Mouse (Mus musculus) right cerebral cortex, postnatal 10 days (tissue): ENCODE measurements around the gene Serping1.
"Not testable (repeated sequence)": the region's sequence is repeated elsewhere in the genome, so short reads cannot be mapped to it uniquely, and the experiment has no call there.

ENCODE experiments used
- DNase-seq, 2 experiments: peaks; one replicate each; pipeline ENCODE4 v3.0.0; 2021; ENCODE audit warnings: low spot score in 2 of 2

The Serping1 gene

GRCm38 (mm10) chr2:84775241-84775640 lies at the start of gene Serping1:
TSS of gene Serping1 (minus strand) at chr2:84775444.
- no peak for DNase-seq

GRCm38 (mm10) chr2:84823237-84823636 lies 48.0 kb upstream of the Serping1 start:
- DNase-seq, result peak in 1 of 2 experiments; percentile 39

- DNase-seq, result no peak
Observed at GRCm38 (mm10) chr2:84822552-84822951, 47.3 kb upstream of the Serping1 start, which contains the start of gene Smtnl1. TSS of gene Smtnl1 (minus strand) at chr2:84822652.

DNA sequence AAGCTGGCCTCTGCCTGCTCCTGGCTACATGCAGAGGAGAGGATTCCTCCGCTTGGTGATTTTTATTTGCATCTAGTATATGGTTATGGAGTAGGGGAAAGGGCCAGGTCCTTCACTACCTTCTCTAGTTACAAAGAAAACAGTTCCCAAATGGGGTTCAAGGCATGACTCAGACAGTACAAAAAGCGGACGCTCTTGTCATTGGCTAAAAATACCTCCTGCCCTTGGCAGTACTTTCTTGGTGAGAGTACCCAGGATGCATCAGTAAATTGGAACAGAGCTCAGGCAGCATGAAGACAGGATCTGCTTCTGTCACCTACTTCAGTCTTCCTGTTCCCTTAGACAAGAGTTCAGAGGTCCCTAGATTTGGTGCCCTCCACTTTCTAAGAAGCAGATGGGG lies 44.6 kb upstream of the Serping1 start:
- no peak for DNase-seq

DNA sequence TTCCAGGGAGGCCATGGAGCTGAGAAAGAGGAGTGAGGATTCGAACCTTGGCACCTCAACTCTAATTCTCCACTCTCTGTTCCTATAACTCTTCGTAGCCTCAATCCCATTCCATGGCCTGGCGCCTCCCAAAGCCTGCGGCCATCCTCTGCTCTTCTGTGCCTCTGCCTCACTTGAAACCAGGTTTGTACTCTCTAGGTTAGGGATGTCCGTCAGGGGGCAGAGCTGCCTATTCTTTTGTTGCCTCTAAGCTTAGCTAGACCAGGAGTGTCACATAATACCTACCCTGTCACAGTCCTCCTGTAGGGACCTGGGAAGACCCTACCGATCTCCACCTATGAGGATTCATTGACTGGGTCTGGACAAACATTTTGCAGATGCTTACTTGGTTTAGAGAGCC lies 37.4 kb upstream of the Serping1 start:
- no peak for DNase-seq

DNA sequence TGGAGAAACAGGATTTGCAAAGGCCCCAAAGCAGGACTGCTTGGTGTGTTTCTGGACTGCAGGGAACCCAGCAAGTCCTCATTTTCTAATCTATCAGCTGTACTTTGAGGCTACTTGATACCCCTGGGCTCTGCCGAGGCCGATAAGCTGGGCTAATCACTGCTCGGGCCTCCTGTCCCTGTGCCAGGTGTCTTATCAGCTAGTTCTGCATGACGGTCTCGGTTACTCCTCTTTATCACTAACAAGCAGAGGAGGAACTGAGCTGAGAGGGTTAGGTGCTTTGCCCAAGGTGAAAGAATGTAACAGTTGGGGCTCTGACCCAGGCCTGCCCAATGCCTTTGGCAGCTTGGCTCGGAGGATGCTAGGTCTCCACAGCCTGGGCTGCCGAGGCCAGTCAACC lies 36.6 kb upstream of the Serping1 start:
- no peak for DNase-seq

DNA sequence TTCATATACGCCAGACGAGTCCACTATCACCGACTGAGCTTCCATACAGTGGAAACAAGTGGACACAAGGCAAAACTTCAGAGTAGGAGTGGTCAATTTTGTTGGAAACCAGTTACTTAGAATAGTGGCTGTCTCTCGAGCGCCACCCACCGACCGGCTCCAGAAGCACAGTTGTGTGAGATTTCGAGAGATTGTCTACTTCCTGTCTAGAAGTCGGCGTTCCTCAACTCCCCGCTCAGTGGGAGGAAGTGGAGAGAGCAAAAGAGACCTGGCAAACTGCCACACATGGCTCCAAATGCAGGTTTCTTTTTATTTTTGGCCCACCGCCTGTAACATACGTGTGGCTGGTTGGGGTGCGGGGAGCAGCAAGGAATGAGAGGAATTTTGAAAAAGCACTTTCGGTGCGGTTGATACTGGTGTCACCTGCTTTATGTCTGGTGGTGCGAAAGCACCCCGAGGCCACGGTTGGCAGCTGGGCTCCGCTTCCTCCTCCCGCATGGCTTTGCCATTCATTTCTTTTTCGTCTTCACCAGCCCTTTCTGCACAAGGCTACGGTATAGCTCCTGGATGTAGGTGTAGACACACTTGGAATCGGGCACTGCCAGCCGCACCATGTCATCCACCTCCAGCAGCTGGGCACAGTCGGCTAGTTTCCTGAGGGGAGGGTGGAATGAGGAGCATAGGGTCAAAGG lies 35.8 kb upstream of the Serping1 start:
- DNase-seq, result peak; percentile 87 to 91

GRCm38 (mm10) chr2:84810526-84810885 lies 35.3 kb upstream of the Serping1 start:
- DNase-seq, result no peak

DNA sequence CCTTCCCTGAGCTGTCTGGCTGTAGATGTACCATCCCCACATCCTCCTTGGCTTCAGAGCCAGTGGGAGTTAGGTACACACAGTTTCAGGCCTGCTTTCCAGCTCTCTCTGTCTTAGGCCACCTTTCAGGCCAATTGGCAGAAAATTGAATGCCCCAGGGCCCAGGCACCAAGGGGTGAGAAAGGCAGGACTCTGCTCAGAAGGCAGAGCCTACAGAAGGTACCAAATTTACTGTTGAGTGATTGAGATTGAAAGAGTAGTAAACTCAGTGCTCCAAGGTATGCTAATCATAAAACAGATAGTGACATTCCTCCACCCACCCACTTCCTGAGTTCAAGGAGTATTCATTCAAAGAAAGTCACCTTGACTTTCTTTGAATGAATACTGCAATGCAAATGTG lies 34.1 kb upstream of the Serping1 start:
- no peak for DNase-seq

DNA sequence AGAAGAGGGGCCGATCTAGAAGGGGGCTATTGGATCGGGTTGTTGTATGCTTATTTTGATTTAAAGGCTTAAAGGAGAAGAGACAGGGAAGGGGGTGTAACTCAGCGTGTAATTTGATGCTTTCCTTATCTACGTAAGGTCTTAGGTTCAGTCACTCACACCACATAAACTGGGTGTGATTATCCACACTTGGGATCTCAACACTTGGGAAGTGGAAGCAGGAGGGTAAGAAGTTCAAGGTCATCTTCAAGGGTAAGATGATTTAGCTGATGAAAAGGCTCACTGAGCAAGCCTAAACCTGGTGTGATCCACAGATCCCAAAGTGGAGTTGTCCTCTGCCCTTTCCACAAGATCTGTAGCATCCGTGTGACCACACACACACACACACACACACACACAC lies 31.3 kb upstream of the Serping1 start:
- no peak for DNase-seq

DNA sequence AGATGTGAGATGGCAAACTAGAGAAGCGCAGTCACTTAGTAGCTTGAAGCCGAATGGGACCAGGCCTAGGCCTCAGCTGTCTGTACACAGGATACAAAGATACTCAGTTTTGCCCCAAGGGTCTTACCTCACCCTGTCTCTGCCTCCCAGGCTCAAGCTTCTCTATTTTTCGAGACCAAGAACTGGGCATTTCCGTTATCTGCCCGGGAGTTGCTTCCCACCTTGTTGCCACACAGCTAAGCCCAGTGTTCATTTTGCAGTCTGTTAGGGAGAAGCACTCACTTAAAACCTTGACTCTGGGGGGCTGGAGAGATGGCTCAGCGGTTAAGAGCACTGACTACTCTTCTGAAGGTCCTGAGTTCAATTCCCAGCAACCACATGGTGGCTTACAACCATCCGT lies 28.7 kb upstream of the Serping1 start:
- no peak for DNase-seq

GRCm38 (mm10) chr2:84801223-84801622 lies 26.0 kb upstream of the Serping1 start:
- DNase-seq, result not testable (repeated sequence)

- no peak for DNase-seq
Observed at GRCm38 (mm10) chr2:84800304-84800703, 25.1 kb upstream of the Serping1 start.

DNA sequence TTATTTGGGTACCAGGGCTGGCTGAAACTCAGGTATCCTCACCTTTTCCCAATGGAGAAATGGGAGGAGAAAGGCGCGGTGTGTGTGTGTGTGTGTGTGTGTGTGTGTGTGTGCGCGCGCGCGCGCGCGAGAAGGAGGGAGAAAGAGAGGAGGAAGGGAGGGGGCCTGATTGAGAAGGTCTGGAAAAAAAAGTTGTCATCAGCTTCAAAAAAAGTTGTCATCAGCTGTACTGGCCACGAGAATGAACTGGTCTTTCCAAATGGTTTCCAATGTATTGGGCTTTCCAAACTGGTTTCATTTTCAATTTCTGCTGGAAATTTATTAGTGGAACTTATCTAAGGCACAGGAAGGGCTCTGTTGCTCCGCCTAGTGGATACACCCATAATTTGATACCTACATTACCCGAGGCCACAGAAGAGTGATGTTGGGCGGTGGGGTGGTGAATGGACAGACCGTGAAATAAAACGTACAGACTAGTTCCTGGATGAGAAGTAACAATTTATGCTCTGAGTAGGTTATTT lies 23.9 kb upstream of the Serping1 start:
- peak; percentile 61 for DNase-seq

DNA sequence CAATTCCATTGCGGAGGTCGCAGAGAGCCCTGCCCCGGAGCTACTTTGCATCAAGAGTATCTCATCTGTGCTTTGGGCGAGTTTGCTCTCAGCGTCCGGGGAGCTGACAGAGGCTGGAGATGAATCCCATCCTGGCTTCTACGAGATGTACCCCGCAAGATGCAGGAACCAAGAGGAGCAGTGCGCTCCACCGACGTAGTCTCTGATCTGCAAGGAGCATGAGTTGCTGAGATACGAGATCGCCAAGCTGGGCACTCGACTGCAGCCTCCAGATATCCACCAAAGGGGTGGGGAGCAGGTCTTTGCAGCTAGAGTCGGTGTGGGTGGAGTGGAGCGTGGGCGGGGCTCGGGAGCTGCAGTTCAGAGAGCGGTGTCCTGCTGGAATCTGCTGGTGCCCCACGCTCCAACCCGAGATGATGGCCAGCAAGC lies 23.3 kb upstream of the Serping1 start, which contains the start of gene Ube2l6:
Gene Ube2l6, plus strand, starts transcription at position 336 of the 429 bp plus-strand sequence.
- peak; percentile 68 to 77 for DNase-seq

DNA sequence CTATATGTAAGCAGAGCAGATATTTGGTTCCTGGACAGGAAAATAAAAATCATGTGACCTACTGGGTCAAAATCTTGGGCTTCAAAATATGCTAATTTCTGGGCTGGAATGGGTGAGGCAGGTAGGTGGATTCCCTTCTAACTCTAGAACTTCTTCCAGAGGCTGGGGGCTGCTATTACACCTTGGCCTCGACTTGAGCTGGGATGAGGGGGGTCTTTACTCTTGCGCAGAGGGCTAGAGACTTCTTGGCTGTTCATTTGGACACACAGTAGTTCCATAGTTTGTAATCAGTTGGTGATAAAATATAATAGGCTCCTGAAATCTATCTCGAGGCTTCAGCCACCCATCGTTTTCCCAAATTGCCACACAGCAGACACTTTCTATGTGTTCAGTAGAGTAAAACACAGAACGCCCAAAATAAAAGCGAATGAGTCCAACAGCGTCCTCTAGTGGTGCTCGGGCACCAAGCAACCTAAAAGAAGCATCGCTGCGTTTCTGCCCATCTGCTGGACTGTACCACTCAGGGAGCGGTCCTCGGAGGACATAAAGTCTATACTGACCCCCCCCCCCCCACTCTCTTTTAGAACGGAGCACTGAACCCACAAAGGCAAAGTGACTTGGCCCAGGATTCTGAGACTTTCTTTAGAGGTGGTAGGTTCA lies 22.7 kb upstream of the Serping1 start:
- peak; percentile 89 to 90 for DNase-seq

- DNase-seq, result no peak
Observed at GRCm38 (mm10) chr2:84793871-84794270, 18.6 kb upstream of the Serping1 start.

- DNase-seq, result no peak
Observed at GRCm38 (mm10) chr2:84793154-84793553, 17.9 kb upstream of the Serping1 start.

GRCm38 (mm10) chr2:84792516-84792915 lies 17.3 kb upstream of the Serping1 start:
- DNase-seq, result no peak

- no peak for DNase-seq
Observed at GRCm38 (mm10) chr2:84790418-84790817, 15.2 kb upstream of the Serping1 start.

GRCm38 (mm10) chr2:84788316-84788715 lies 13.1 kb upstream of the Serping1 start:
- no peak for DNase-seq

DNA sequence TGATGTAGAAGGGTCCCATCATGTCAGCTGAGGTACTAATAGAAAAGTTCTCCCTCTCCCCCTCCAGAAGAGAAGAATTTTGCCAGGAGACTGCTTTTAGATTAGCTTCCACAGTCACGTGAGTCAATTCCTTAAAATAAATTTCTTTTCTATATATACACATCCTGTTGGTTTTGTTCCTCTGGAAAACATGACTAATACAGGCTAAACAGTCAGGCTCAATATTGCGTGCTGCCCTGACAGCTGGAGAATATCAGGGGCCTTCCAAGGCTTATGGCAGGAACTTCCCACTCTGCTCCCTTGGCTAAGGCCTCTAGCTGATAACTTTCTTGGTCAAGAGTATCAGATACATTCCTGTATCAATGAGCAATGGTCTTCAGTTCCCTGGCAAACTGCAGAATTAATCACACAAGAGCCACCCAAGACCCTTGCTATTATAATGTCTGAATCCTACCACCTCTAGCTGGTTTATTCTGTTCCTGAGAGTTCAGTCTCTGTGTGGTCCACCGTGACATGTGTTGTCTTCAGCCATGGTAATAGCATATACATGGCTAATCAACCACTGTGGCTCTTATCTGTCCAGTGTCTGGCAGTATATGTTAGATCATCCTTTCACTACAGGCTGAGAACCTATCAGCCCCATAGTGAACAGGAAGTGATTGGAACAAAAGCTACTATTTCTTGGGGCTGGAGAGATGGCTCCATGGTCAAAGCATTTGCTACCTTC lies 8.8 kb upstream of the Serping1 start:
- no peak for DNase-seq
